Mouse (Mus musculus): ENCODE results near the gene C3ar1.

The C3ar1 gene

GRCm38 (mm10) chr6:122825923-122826742 is 29.8 kb downstream of the C3ar1 start:
- peak; percentile 49 for DNase-seq

GRCm38 (mm10) chr6:122825166-122825565 is 30.8 kb downstream of the C3ar1 start:
- DNase-seq: no peak

GRCm38 (mm10) chr6:122824086-122824485 is 31.9 kb downstream of the C3ar1 start:
- no peak for DNase-seq

GRCm38 (mm10) chr6:122821822-122822221 is 34.1 kb downstream of the C3ar1 start:
- no peak for DNase-seq

- DNase-seq: no peak
Measured at GRCm38 (mm10) chr6:122820799-122821650, 34.9 kb downstream of the C3ar1 start.

DNA sequence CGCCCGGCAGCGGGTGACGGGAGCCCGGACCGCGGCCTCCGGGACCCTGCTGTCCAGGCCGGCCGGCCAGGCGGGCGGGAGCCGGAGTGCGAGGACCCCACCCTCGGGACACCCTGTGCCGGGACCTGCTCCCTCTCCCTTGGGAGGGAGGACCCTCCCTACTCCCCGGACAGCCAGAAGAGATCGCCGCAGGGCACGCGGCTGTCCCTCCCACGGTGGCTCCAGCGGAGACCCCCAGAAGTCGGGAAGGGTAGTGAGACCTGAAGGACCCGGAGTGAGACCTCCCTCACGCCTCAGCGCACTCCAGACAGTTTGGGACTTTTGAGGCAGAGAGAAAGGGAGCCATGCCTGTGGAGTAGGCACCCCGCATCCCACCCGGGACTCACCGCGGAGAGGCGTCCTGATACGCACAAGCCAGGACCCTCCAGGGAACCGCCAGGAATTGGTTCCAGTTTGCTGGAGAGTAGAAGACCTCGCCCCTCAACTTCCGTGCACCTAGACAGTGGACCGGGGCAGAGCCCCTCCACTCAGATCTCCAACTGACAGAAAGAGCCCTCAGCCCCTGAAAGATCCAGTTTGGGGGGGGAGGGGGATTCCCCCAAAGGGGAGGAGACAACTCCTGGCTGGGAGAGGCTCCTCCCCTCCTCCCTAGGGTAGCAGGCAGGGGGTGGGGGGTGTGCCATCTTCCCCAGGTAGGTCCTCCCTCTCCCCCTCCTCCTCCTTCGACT is 35.7 kb downstream of the C3ar1 start:
- peak; percentile 36 for DNase-seq

DNA sequence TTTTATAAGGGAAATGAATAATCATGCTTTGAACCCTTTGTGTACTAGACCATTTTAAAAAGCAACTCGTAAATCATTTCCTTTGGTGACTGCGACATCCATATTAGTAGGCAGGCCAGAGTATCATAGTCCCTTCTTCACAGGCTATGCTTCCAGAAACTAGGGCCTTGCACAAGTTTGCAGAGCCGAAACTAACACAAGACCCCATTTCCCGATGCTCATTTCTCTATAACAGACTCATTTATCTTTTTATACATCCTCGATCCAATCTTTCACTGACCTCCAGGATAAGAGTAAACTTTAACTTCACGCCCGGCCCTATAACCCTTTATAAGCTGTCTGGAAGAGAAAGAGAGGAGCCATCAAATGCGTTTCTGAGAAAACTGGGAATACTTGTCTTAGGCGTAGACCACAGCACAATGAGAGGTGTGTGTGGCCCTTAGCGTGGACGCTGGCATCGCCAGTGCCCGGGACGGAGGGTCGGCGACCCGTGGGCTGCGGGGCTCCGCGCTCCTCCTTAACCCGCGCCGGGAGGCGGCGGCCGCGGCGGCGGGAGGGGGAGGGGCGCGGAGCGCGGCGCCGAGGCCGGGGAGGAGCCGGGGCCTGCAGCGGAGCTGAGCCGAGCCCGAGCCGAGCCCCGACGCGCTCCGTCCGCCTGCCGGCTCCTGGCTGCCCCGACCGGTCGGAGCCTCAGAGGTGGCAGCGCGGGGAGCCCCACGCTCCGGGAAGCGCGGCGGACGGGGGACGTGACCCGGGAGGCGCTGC is 36.5 kb downstream of the C3ar1 start, which contains the start of gene Foxj2:
Foxj2 (plus strand) TSS at position 609 of the 765 bp plus-strand sequence.
- peak; percentile 71 for DNase-seq

DNA sequence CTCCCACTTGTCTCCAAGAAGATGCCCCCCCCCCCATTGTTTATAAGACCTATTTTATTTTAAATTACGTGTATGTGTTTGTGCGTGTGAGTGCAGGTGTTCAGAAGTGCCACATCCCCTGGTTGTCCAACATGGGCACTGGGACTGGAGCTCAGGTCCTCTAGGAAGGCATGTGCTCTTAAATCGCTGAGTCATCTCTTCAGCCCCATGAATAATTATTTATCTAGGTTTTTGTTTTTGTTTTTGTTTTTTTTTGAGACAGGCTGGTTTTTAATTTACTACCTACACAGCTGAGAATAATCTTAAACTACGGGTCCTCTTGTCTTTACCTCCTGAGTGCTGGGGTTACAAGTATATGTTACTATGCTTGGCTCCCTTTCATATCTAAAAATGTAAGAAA is 42.3 kb downstream of the C3ar1 start:
- no peak for DNase-seq

GRCm38 (mm10) chr6:122812716-122813115 is 43.2 kb downstream of the C3ar1 start:
- DNase-seq: no peak

GRCm38 (mm10) chr6:122811771-122812600 is 44.0 kb downstream of the C3ar1 start:
- no peak for DNase-seq

- peak; percentile 84 for DNase-seq
Measured at GRCm38 (mm10) chr6:122811280-122811652, 44.7 kb downstream of the C3ar1 start.

DNA sequence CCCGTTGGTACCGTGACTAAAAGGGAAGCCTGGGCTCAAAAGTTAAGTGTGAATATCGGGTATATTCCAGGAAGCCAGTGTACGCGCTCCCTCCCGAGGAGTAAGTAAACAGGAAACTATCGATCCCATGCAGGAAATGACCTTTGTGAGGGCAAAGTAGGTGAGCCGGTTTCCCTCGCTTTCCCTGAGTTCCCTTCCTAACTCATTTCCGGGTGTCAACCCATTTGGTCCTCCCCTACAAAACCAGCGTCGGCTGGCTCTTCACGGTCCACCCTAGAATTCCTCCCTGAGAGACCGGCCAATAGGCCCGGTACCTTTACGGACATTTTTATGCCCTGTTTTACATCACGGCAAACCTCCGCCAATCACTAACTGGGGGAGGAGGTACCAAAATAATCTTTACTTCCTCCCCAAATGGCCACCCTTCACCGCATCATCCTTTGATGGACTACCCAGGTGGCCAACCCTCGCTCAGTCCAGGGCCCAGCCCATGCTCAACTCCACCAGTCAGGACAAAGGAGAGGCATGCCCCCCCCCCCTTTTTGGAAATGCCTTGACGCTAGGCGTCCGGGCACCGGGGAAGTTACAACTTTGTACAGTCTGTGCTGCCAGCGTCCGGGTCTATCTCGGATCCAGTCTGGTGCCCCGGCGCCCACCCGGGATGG is 45.2 kb downstream of the C3ar1 start:
- DNase-seq: peak; percentile 91

DNA sequence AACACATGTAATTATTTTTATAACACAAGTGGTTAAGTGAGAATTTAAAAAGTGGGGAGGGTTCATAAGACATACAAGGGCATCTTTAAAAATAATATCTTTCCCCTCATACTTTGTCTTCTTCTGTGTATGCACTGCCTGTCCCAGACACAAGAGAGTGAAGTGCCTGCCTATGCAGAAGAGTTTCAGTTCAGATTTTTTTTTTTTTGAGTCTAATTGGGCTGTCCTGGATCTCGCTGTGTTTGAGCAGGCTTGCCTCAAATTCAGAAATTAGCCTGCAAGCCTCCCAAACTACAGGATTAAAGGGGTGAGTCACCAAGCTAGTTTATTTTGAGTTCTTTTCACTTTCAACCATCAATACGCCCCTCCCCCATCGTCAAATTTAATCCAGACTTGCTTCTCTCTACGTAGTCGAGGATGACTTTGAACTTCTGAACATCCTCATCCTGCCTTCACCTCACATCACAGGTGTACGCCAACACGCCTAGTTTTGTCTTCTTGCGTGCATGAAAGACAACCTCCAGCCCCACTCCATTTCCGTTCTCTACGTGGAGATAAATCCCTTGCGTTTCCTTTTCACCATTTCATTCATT is 45.8 kb downstream of the C3ar1 start:
- no peak for DNase-seq

DNA sequence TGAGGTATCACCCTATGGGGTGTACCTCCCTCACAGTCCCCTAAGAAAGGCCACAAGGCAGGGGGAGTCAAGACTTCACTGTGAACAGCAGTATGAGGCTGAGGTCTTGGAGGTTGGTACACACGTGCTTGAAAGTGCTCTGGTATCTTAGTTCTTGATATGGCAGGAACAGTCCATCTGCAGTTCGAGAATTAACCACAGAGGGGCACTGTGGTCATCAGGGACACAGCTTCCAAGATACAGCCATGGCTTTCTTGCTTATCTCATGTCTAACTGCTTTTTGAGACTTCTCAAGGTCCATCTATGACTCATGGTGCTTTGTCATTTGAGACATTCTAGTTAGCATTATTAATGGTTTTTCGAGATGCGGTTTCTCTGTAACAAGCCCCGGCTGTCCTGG is 51.5 kb downstream of the C3ar1 start:
- DNase-seq: peak; percentile 78

- DNase-seq: peak; percentile 61
Measured at GRCm38 (mm10) chr6:122801801-122802514, 54.0 kb downstream of the C3ar1 start.

DNA sequence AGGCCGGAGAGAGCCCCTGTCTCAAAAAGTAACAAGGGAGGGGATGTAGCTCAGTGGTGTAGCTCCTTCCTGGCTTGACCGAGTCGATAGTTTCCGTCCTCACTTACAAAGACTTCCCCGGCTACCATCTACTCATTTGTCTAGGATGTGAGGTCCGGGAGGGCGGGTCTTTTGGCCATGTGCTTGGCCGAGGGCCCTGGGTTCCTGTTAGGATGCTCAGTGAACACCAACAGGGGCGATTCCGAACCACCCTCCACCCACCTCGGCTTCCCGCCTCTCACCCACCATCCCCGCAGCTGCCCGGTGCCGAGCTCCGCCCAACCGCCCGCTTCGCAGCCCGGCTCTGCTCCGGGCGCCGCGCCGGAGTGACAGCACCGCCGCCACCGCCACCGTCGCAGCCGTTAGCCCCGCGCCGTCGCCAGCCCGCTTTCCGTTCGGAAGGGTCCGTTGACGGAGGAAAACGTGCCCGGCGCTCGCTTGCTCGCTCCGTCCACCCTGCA is 54.6 kb downstream of the C3ar1 start, which contains the start of gene Slc2a3:
Slc2a3 (minus strand) TSS at position 340 of the 500 bp plus-strand sequence.
- DNase-seq: peak; percentile 55

GRCm38 (mm10) chr6:122800640-122801300 is 55.2 kb downstream of the C3ar1 start:
- no peak for DNase-seq
